Mouse (Mus musculus) stomach, embryonic 15.5 days (tissue): Measurements from ENCODE around the gene Vash1. TPM values are rescaled to one million over a fixed set of nuclear protein-coding genes. Genes with fewer than 3 reads are reported as not detected.

Source experiments
- ATAC-seq: fragments of 200-750 bp; cut with Nextera tagmentation; 2 replicates; pipeline ENCODE4 v1.8.0; 2017; ENCODE audit warnings: low read depth, moderate number of reproducible peaks, moderate TSS enrichment; ENCODE audit not compliant: insufficient read depth, low FRiP score
- H3K27ac ChIP-seq: fragments of 300-500 bp; sonication (generic); 2 replicates; pipeline ENCODE4 v1.5.1; 2015; ENCODE audit warnings: mild to moderate bottlenecking, inconsistent platforms
- H3K27me3 ChIP-seq: fragments of 300-500 bp; sonication (generic); replicated peaks from 2 replicates; pipeline ENCODE4 v1.6.1; 2015; ENCODE audit warnings: inconsistent platforms
- H3K36me3 ChIP-seq: fragments of 300-500 bp; sonication (generic); 2 replicates; pipeline ENCODE4 v1.6.1; 2015; ENCODE audit warnings: inconsistent platforms
- H3K4me1 ChIP-seq: fragments of 300-500 bp; sonication (generic); 2 replicates; pipeline ENCODE4 v1.6.1; 2015; ENCODE audit warnings: inconsistent platforms
- H3K4me2 ChIP-seq: fragments of 300-500 bp; sonication (generic); 2 replicates; pipeline ENCODE4 v1.6.1; 2015; ENCODE audit warnings: mild to moderate bottlenecking, inconsistent platforms
- H3K4me3 ChIP-seq: fragments of 300-500 bp; sonication (generic); replicated peaks from 2 replicates; pipeline ENCODE4 v1.5.1; 2015; ENCODE audit warnings: inconsistent platforms
- H3K9ac ChIP-seq: fragments of 300-500 bp; sonication (generic); 2 replicates; pipeline ENCODE4 v1.6.1; 2015; ENCODE audit warnings: inconsistent platforms
- H3K9me3 ChIP-seq: fragments of 300-500 bp; sonication (generic); 2 replicates; pipeline ENCODE4 v1.6.1; 2016; ENCODE audit warnings: inconsistent platforms
- WGBS: fragments of 180-500 bp; shearing (Covaris S2); methylation state at CpG from one replicate; pipeline ENCODE4 v1.1.7; 2015; 5-methylcytosine and 5-hydroxymethylcytosine counted together
- polyA plus RNA-seq: library from polyadenylated mRNA; unstranded; fragments of >200 nt; fragmentation: Nextera tagmentation; extraction: Ambion mirVana; gene quantifications from 2 replicates; pipeline ENCODE4 v1.2.1, GENCODE M21; 2015

Gene Vash1
- polyA plus RNA-seq, 1 experiment from 2014 or later, result 8.7 TPM

DNA sequence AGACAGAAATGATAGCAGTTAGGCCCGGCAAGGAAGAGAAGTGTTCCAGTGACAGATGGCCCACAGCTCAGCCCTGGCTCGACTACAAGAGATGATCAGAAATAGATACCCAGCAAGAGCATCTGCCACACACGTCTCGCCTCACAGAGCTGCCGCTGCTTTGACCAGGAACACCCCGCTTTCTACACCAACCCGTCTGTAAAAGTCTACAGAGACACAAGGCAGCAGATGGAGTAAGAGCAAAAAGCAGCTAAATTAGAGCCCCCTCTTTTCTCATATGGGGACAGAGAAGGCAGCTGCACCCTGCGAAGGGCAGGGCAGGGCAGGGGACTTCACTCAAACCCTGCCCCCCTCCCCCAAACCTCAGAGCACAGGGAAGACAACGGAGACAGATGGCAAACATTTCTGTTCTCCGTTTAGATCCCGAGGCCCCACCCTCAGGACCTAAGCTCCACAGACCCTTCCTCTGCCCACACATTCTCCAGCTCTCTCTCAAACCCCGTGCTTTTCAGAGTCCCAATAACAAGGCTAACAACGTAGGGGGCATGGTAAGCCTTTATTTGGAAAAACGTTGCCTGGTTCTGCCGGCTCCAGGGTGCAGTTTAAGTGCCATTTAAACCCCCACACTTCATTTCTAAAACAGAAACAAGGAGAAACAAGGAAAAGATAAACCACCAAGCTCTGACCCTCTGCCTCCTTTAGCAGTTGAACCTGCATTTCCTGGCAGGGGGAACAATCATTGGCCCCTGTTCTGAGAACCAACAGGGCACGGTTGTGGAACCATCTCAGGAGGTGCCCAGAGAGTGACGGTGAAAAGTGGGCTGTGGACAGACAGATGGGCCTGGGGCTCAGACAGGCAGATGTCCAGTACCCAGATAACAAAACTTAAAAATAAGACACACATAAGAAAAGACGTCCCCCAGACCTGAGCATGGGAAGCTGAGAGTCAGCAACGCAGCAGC is 21.7 kb downstream of the Vash1 start:
- no peak for ATAC-seq
- H3K36me3 ChIP-seq, result no peaks in the 10 kb centered on the region
- H3K9ac ChIP-seq, result no peak overlapping the region
- no peaks in the 10 kb centered on the region for H3K27me3 ChIP-seq
- WGBS, result 27% methylated on average over 19 of the region's 19 CpGs
- no peak overlapping the region for H3K4me2 ChIP-seq
- no peak overlapping the region for H3K4me3 ChIP-seq
- H3K4me1 ChIP-seq, result no peaks in the 10 kb centered on the region
- H3K9me3 ChIP-seq, result no peaks in the 10 kb centered on the region
- H3K27ac ChIP-seq, result no peak overlapping the region

DNA sequence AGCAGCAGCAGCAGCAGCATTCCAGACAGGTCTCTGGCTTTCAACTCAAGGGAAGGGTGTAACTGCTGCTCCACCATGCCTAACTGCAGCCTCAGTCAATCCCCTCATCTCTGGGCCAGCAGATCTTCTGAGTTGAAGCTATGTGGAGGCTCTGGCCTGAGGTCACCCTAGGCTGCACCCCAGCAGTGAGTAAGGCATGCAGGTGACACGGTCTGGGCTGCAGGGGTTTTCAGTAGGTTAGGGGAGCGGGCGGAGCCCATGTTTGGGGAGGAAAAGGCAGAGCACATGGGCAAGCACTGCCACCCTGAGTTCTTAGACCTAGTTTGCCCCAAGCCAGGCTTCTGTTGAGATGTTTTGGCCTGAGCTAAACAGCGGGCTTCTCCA is 22.4 kb downstream of the Vash1 start:
- 74% methylated on average over 4 of the region's 4 CpGs for WGBS
- no peak overlapping the region for H3K4me2 ChIP-seq
- ATAC-seq, result no peak

DNA sequence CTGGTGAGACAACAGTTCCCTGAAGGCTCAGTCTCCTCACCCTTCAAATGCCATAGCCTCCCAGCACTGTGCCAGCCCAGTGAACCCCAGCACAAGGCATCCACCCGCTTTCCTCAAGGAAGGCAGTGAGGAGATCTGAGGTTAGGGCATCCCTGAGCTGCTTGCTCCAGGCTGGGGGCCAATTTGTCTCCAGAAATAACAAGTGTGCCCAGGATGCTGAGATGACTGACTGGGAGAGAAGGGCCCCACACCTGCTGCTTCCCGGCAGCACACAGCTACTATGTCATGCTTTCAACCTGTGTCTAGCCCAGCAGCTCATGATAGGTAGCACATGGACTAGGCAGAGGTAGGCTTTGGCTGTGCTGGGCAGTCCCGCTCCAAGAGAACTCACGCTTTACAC is 23.0 kb downstream of the Vash1 start:
- Histone ChIP-seq H3K4me2 (no peak overlapping the region), H3K4me1 (no peaks in the 10 kb centered on the region), H3K9ac (no peak overlapping the region), H3K36me3 (no peaks in the 10 kb centered on the region), H3K9me3 (no peaks in the 10 kb centered on the region), H3K4me3 (no peak overlapping the region), H3K27ac (no peak overlapping the region), H3K27me3 (no peaks in the 10 kb centered on the region)
- WGBS, result 84% methylated on average over 4 of the region's 4 CpGs
- no peak for ATAC-seq

More for the DNA sequence above, 22.4 kb downstream of the Vash1 start:
- Histone ChIP-seq H3K4me1 (no peaks in the 10 kb centered on the region), H3K36me3 (no peaks in the 10 kb centered on the region), H3K27me3 (no peaks in the 10 kb centered on the region), H3K27ac (no peak overlapping the region), H3K4me3 (no peak overlapping the region), H3K9ac (no peak overlapping the region), H3K9me3 (no peaks in the 10 kb centered on the region)

DNA sequence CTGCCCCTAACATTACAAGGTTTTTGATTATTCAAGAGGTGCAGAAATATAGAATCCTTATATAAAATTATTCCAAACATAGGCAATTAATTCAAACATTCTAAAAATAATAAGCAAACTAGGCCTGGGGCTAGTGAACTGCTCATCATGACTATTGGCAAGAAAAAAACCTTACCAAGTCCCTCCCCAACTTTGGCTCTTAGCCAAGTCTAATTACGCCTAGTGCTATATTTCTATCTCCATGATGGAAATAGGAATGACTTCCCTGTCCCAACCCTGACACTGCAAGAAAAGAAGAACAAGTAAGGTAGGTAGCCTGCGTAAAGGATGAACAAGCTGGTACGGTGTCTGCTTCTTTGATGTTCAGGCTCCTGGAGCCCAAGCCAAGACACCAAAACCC is 24.2 kb downstream of the Vash1 start:
- H3K4me3 ChIP-seq, result no peak overlapping the region
- H3K9me3 ChIP-seq, result no peaks in the 10 kb centered on the region
- ATAC-seq, result no peak
- no peaks in the 10 kb centered on the region for H3K27me3 ChIP-seq
- no peaks in the 10 kb centered on the region for H3K4me1 ChIP-seq
- H3K4me2 ChIP-seq, result no peak overlapping the region
- no peaks in the 10 kb centered on the region for H3K36me3 ChIP-seq
- 90% methylated on average over 3 of the region's 3 CpGs for WGBS
- no peak overlapping the region for H3K9ac ChIP-seq
- H3K27ac ChIP-seq, result no peak overlapping the region

DNA sequence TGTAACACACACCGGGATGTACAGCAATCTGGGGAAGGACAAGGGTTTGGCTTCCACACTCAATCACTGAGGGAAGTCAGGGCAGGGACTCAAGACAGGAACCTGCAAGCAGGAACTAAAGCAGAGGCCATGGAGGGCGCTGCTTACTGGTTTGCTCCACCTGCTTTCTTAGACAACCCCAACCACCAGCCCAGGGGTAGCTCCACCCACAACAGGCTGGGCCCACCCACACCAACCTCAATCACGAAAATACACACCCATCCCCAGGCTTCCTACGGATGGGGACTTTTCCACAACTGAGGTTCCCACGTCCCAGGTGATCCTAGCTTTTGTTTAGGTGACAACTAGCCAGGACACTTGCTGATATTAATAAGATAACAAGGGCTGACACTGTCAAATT is 27.3 kb downstream of the Vash1 start:
- no peak overlapping the region for H3K4me3 ChIP-seq
- ATAC-seq, result no peak
- no peaks in the 10 kb centered on the region for H3K4me1 ChIP-seq
- no peaks in the 10 kb centered on the region for H3K27me3 ChIP-seq
- H3K9me3 ChIP-seq, result no peaks in the 10 kb centered on the region
- H3K27ac ChIP-seq, result no peak overlapping the region
- no peak overlapping the region for H3K9ac ChIP-seq
- 78% methylated on average over 5 of the region's 5 CpGs for WGBS
- H3K4me2 ChIP-seq, result no peak overlapping the region
- no peaks in the 10 kb centered on the region for H3K36me3 ChIP-seq

DNA sequence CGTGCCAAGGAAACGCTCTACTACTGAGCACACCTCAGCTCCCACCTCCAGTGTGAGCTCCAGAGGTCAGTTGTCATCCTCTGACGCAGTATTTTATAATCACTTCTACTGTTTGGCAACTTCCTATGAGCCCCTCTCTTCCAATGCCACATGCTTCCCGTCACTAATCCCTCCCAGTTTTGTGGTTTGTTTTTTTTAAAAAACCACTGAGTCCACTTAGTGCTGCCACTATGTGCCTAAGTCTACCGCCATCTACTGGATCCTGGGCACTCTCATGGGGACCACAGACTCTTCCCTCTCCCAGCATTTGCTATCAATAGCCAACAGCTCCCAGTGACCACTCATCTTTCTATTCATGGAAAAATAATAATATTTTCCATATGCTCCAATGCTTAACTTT is 35.5 kb downstream of the Vash1 start:
- H3K9ac ChIP-seq, result no peak overlapping the region
- no peak overlapping the region for H3K4me2 ChIP-seq
- WGBS, result 55% methylated on average over 5 of the region's 5 CpGs
- no peak for ATAC-seq
- no peaks in the 10 kb centered on the region for H3K36me3 ChIP-seq
- no peak overlapping the region for H3K4me3 ChIP-seq
- no peaks in the 10 kb centered on the region for H3K4me1 ChIP-seq
- no peaks in the 10 kb centered on the region for H3K27me3 ChIP-seq
- H3K9me3 ChIP-seq, result no peaks in the 10 kb centered on the region
- no peak overlapping the region for H3K27ac ChIP-seq

DNA sequence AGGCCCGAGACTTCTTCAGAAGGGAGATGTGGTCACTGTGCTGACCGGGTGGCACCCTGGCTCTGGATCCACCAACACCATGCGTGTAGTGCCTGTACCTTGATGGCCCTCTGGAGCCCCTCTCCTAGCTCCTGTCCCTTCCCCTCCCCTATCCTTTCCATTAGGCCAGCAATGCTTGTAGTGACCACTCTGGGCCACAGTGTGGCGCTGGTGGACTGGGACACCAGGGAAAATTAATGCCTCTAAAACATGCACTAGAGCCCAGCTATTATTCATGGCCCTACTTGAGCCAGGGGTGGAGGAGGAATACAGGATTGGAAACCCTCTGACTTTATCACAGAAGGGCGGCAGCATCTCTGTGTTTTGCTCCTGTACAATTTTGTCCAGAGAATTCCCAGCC is 36.9 kb downstream of the Vash1 start:
- H3K27me3 ChIP-seq, result no peaks in the 10 kb centered on the region
- WGBS, result 56% methylated on average over 5 of the region's 5 CpGs
- H3K4me3 ChIP-seq, result no peak overlapping the region
- H3K27ac ChIP-seq, result no peak overlapping the region
- no peaks in the 10 kb centered on the region for H3K4me1 ChIP-seq
- H3K4me2 ChIP-seq, result no peak overlapping the region
- no peaks in the 10 kb centered on the region for H3K36me3 ChIP-seq
- ATAC-seq, result no peak
- H3K9me3 ChIP-seq, result no peaks in the 10 kb centered on the region
- no peak overlapping the region for H3K9ac ChIP-seq

DNA sequence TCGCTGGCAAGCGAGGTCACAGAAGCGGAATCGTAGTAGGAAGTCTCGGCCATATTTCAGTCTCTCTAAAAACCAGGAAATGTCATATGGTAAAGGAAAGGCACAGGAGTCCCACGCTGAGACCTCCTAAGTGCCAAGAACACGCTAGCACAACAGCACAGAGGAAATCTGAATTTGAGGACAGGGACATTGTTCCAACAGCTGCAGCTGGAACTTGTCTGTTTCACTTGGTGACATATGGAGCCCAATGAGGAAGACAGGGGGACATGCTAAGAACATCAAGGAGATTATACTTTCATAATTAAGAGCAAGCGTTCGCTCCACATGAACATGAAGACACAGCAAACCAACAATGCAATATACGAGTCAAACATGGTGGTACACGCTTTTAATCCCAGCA is 38.5 kb downstream of the Vash1 start:
- Histone ChIP-seq H3K36me3 (no peaks in the 10 kb centered on the region), H3K4me1 (no peaks in the 10 kb centered on the region), H3K27me3 (no peaks in the 10 kb centered on the region), H3K4me2 (no peak overlapping the region), H3K27ac (no peak overlapping the region), H3K9me3 (no peaks in the 10 kb centered on the region), H3K4me3 (no peak overlapping the region), H3K9ac (no peak overlapping the region)
- ATAC-seq, result no peak
- WGBS, result 87% methylated on average over 11 of the region's 11 CpGs

DNA sequence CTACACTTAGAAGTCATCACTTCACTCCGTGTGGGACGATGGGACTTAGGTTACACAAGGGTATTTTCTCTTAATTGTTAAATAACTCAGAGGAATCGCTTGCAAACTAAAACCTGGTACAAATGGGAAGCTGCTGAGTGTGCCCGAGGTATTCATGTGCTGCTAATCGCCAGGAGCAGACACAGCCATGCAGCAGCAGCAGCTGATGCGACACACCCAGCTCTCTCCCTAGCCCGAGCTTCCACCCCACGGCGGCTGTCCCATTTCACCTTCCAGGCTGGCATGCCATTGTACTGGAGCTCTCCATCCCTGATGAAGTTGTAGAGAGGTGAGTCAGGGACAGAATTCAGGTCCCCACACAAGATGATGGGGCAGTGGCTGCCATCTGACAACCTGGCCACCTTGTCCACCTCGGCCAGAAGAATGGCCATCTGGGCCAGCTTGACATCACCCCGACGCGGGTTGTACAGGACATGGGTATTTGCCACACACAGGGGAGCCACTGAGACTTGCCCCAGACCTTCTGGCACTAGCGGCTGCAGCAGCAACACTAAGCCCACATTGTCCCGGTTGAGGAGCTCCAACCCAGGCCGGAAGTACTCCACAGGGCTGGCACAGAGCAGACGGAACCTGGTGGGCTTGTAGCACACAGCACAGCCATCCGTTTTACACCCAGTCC is 41.6 kb downstream of the Vash1 start:
- WGBS, result 85% methylated on average over 18 of the region's 18 CpGs
- H3K27me3 ChIP-seq, result no peaks in the 10 kb centered on the region
- no peaks in the 10 kb centered on the region for H3K36me3 ChIP-seq
- H3K27ac ChIP-seq, result no peak overlapping the region
- no peaks in the 10 kb centered on the region for H3K4me1 ChIP-seq
- no peak overlapping the region for H3K4me3 ChIP-seq
- no peak overlapping the region for H3K4me2 ChIP-seq
- no peak overlapping the region for H3K9ac ChIP-seq
- ATAC-seq, result no peak
- H3K9me3 ChIP-seq, result no peaks in the 10 kb centered on the region

DNA sequence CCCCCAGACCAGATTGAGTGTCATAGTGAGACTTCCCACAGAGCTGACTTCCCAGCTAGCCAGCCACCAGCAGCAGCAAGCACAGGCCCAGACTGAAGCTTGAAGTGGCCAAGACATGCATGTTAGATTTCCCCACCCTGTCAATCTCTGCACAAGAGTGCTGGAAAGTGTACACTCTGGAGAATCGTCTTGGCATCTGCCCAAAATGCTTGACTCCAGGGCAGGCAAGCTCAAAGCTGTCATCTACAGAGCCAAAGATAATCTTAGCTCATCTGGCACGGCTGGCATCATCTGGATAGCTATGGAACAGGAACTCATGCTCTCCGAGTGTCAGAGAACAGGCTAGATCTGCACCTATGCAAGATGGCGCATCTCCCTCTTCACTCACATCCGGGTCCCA is 43.0 kb downstream of the Vash1 start:
- no peak overlapping the region for H3K9ac ChIP-seq
- 79% methylated on average over 5 of the region's 5 CpGs for WGBS
- H3K27ac ChIP-seq, result no peak overlapping the region
- H3K4me2 ChIP-seq, result no peak overlapping the region
- no peaks in the 10 kb centered on the region for H3K4me1 ChIP-seq
- no peaks in the 10 kb centered on the region for H3K27me3 ChIP-seq
- H3K4me3 ChIP-seq, result no peak overlapping the region
- no peak for ATAC-seq
- no peaks in the 10 kb centered on the region for H3K9me3 ChIP-seq
- no peaks in the 10 kb centered on the region for H3K36me3 ChIP-seq

DNA sequence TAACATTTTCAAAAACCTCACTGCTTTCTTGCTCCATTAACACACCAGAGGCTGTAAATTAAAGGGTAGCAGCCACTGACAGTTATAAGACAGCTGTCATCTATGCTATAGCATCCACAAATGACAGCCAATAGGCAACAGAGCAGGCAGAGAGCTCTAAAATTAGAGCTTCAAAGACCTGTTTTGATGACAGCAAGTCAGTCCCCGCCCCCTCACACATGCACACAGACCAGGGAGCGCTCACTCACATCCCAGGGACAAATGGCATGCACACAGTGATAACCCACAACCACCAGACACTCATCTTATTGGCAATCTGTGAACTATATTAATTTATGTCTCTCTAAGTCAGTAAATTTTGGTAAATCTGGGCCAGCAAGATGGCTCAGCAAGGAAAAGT is 45.8 kb downstream of the Vash1 start:
- Histone ChIP-seq H3K4me1 (no peaks in the 10 kb centered on the region), H3K4me2 (no peak overlapping the region), H3K9ac (no peak overlapping the region), H3K27me3 (no peaks in the 10 kb centered on the region), H3K27ac (no peak overlapping the region), H3K36me3 (no peaks in the 10 kb centered on the region), H3K9me3 (no peaks in the 10 kb centered on the region), H3K4me3 (no peak overlapping the region)
- no peak for ATAC-seq
- WGBS, result 88% methylated on average over 2 of the region's 2 CpGs

DNA sequence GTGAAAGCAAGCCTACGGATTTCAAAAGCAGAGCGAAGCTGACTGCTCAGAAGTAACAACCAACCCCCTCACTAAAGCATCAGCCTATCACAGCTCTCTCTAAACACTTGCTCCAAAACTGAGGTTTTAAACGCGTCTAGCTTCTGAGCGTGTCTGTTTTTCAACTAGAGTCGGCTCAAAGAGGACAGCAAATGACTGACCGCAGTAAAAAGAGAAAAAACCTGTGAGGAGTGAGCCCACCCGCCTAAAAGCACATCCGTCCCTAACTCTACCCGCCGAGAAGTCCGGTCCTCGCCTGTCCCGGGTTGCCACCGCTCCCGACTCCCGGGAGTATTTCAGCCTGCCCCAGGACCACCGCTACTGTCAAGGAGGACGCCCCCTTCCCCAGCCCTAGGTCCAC is 47.2 kb downstream of the Vash1 start:
- ATAC-seq, result no peak; the same call in 1 of the 2 replicates

More for the DNA sequence above, 47.2 kb downstream of the Vash1 start:
- Histone ChIP-seq H3K27me3 (no peaks in the 10 kb centered on the region), H3K27ac (peak overlapping the region; percentile 48; the same call in 1 of the 2 replicates), H3K9ac (peak overlapping the region; percentile 60; the same call in 1 of the 2 replicates), H3K4me2 (peak overlapping the region; percentile 98), H3K4me3 (peak overlapping the region; percentile 70), H3K36me3 (no peaks in the 10 kb centered on the region), H3K4me1 (no peaks in the 10 kb centered on the region), H3K9me3 (no peaks in the 10 kb centered on the region)
- WGBS, result 0% methylated on average over 19 of the region's 19 CpGs
